Mouse (Mus musculus) liver, adult 2 months (tissue): Measurements from ENCODE around the gene Pnpla2.

Experiments
- CTCF ChIP-seq: fragments of 200-500 bp; IDR thresholded peaks from 2 replicates; pipeline ENCODE4 v1.5.1; 2011; ENCODE audit warnings: low read depth, low read length, control low read depth
- POLR2A ChIP-seq: fragments of 200-500 bp; IDR thresholded peaks from 2 replicates; pipeline ENCODE4 v1.6.1; 2011; ENCODE audit warnings: low read length, control low read depth; ENCODE audit not compliant: insufficient read depth; ENCODE audit errors: extremely low read depth

- TF ChIP-seq POLR2A (peak; percentile 99), CTCF (no peak)
Observed at GRCm38 (mm10) chr7:141435129-141435855, 19.7 kb upstream of the Pnpla2 start.
